Mouse (Mus musculus) liver, postnatal 0 days (tissue): ENCODE data around the gene Khk. TPM values are rescaled to one million over a fixed set of nuclear protein-coding genes. Genes with fewer than 3 reads are reported as not detected.

Experiments used
- ATAC-seq: fragments of 200-750 bp; cut with Nextera tagmentation; 2 replicates; pipeline ENCODE4 v1.8.0; 2017; ENCODE audit warnings: mild to moderate bottlenecking, moderate library complexity
- DNase-seq: peaks from one replicate; pipeline ENCODE4 v3.0.0-alpha.2; 2016
- H3K27ac ChIP-seq: fragments of 300-500 bp; sonication (generic); 2 replicates; pipeline ENCODE4 v1.5.1; 2014; ENCODE audit warnings: antibody characterized with exemption, moderate library complexity, mild to moderate bottlenecking, low read depth
- H3K27me3 ChIP-seq: fragments of 300-500 bp; sonication (generic); 2 replicates; pipeline ENCODE4 v1.6.1; 2014; ENCODE audit warnings: low read length, control low read depth, mixed read lengths; ENCODE audit not compliant: insufficient read depth
- H3K36me3 ChIP-seq: fragments of 300-500 bp; sonication (generic); replicated peaks from 2 replicates; pipeline ENCODE4 v1.6.1; 2014; ENCODE audit warnings: mild to moderate bottlenecking, control low read depth, low read length, moderate library complexity, mixed read lengths; ENCODE audit not compliant: insufficient read depth
- H3K4me1 ChIP-seq: fragments of 300-500 bp; sonication (generic); 2 replicates; pipeline ENCODE4 v1.6.1; 2014; ENCODE audit warnings: antibody characterized with exemption, mild to moderate bottlenecking, control low read depth; ENCODE audit not compliant: insufficient read depth
- H3K4me2 ChIP-seq: fragments of 300-500 bp; sonication (generic); 2 replicates; pipeline ENCODE4 v1.6.1; 2014; ENCODE audit warnings: low read depth, mild to moderate bottlenecking, low read length, moderate library complexity, mixed read lengths
- H3K4me3 ChIP-seq: fragments of 300-500 bp; sonication (generic); 2 replicates; pipeline ENCODE4 v1.5.1; 2014; ENCODE audit warnings: low read depth, low read length
- H3K9ac ChIP-seq: fragments of 300-500 bp; sonication (generic); replicated peaks from 2 replicates; pipeline ENCODE4 v1.6.1; 2014; ENCODE audit warnings: mild to moderate bottlenecking, moderate library complexity
- H3K9me3 ChIP-seq: fragments of 300-500 bp; sonication (generic); 2 replicates; pipeline ENCODE4 v1.6.1; 2016; ENCODE audit warnings: mild to moderate bottlenecking, control low read depth, low read length, mixed read lengths
- CTCF ChIP-seq: sonication (generic); IDR thresholded peaks from 2 replicates; pipeline ENCODE4 v1.5.1; 2016; ENCODE audit warnings: antibody characterized with exemption, low read depth
- EP300 ChIP-seq: IDR thresholded peaks from 2 replicates; pipeline ENCODE4 v1.6.1; 2016; ENCODE audit warnings: antibody characterized with exemption, low read depth, mild to moderate bottlenecking
- WGBS: fragments of 180-500 bp; shearing (Covaris S2); extraction: QIAGEN DNeasy Blood & Tissue Kit; methylation state at CpG from one replicate; pipeline ENCODE4 v1.1.7; 2014; ENCODE audit not compliant: insufficient replicate concordance; 5-methylcytosine and 5-hydroxymethylcytosine counted together
- polyA plus RNA-seq: library from polyadenylated mRNA; unstranded; fragments of >200 nt; fragmentation: Nextera tagmentation; extraction: Ambion mirVana; gene quantifications from 2 replicates; pipeline ENCODE4 v1.2.1, GENCODE M21; 2015

Khk gene
- polyA plus RNA-seq, 1 experiment from 2014 or later: 56.9 TPM

GRCm38 (mm10) chr5:30890375-30890774 is 30.9 kb upstream of the Khk start:
- ATAC-seq (no peak), DNase-seq (no peak)
- H3K9me3 ChIP-seq: no peaks in the 10 kb centered on the region
- H3K9ac ChIP-seq: 0 out of 2 replicates have a peak overlapping the region, but pooled peaks have one; percentile 6
- peaks cover 19% of the 10 kb centered on the region for H3K4me1 ChIP-seq
- no peak overlapping the region for H3K4me3 ChIP-seq
- H3K36me3 ChIP-seq: peaks cover 37% of the 10 kb centered on the region
- no peaks in the 10 kb centered on the region for H3K27me3 ChIP-seq
- TF ChIP-seq EP300 (no peak), CTCF (no peak)
- H3K27ac ChIP-seq: no peak overlapping the region
- 68% methylated on average over 7 of the region's 7 CpGs for WGBS
- peak overlapping the region; percentile 96 for H3K4me2 ChIP-seq

- ATAC-seq: no peak
Observed at GRCm38 (mm10) chr5:30901860-30902259, 19.4 kb upstream of the Khk start.

GRCm38 (mm10) chr5:30907413-30908059 is 13.7 kb upstream of the Khk start, which contains the start of gene Ost4:
Gene Ost4 (minus strand): TSS chr5:30907788.
- peak within 1 kb of the TSS; percentile 93 for H3K27ac ChIP-seq
- H3K4me2 ChIP-seq: peak within 1 kb of the TSS; percentile 99
- TF ChIP-seq CTCF: no peak
- peak; percentile 30; the same call in 1 of the 2 replicates for TF ChIP-seq EP300
- H3K36me3 ChIP-seq: peaks cover 31% of the 10 kb centered on the region
- ATAC-seq (peak; percentile 96), DNase-seq (peak; percentile 98)
- no peaks in the 10 kb centered on the region for H3K9me3 ChIP-seq
- no peaks in the 10 kb centered on the region for H3K27me3 ChIP-seq
- H3K9ac ChIP-seq: peak within 1 kb of the TSS; percentile 75
- peaks cover 62% of the 10 kb centered on the region for H3K4me1 ChIP-seq
- WGBS: under 1% methylated on average over 58 of the region's 58 CpGs
- peak within 1 kb of the TSS; percentile 66 for H3K4me3 ChIP-seq

More at GRCm38 (mm10) chr5:30901860-30902259, 19.4 kb upstream of the Khk start:
- no peak overlapping the region for H3K4me2 ChIP-seq
- no peak overlapping the region for H3K4me3 ChIP-seq
- H3K27ac ChIP-seq: no peak overlapping the region
- TF ChIP-seq EP300 (no peak), CTCF (no peak)
- 83% methylated on average over 5 of the region's 5 CpGs for WGBS
- H3K9me3 ChIP-seq: no peaks in the 10 kb centered on the region
- peaks cover 46% of the 10 kb centered on the region for H3K36me3 ChIP-seq
- no peak for DNase-seq
- no peak overlapping the region for H3K9ac ChIP-seq
- H3K27me3 ChIP-seq: no peaks in the 10 kb centered on the region
- peaks cover 21% of the 10 kb centered on the region for H3K4me1 ChIP-seq

GRCm38 (mm10) chr5:30908426-30909299 is 12.6 kb upstream of the Khk start:
- DNase-seq: no peak
- ATAC-seq: no peak
- Histone ChIP-seq H3K9me3 (no peaks in the 10 kb centered on the region), H3K4me1 (peaks cover 73% of the 10 kb centered on the region), H3K27ac (peak overlapping the region; percentile 93), H3K4me3 (peak overlapping the region; percentile 66), H3K4me2 (peak overlapping the region; percentile 99), H3K36me3 (peaks cover 24% of the 10 kb centered on the region), H3K9ac (peak overlapping the region; percentile 75), H3K27me3 (no peaks in the 10 kb centered on the region)
- 41% methylated on average over 13 of the region's 13 CpGs for WGBS
- TF ChIP-seq EP300 (no peak), CTCF (no peak)

GRCm38 (mm10) chr5:30909300-30909659 is 12.0 kb upstream of the Khk start:
- peaks cover 18% of the 10 kb centered on the region for H3K36me3 ChIP-seq
- peak; percentile 48 for DNase-seq
- no peak for ATAC-seq
- H3K4me1 ChIP-seq: peaks cover 79% of the 10 kb centered on the region
- H3K4me2 ChIP-seq: peak overlapping the region; percentile 99
- no peaks in the 10 kb centered on the region for H3K9me3 ChIP-seq
- H3K4me3 ChIP-seq: no peak overlapping the region
- 33% methylated on average over 7 of the region's 7 CpGs for WGBS
- H3K9ac ChIP-seq: no peak overlapping the region
- H3K27ac ChIP-seq: peak overlapping the region; percentile 93
- no peak for TF ChIP-seq CTCF
- peak; percentile 85 for TF ChIP-seq EP300
- H3K27me3 ChIP-seq: no peaks in the 10 kb centered on the region

GRCm38 (mm10) chr5:30909863-30910262 is 11.4 kb upstream of the Khk start:
- Histone ChIP-seq H3K4me2 (peak overlapping the region; percentile 99), H3K27ac (peak overlapping the region; percentile 93), H3K4me3 (no peak overlapping the region), H3K9ac (no peak overlapping the region), H3K4me1 (peaks cover 85% of the 10 kb centered on the region), H3K9me3 (no peaks in the 10 kb centered on the region), H3K27me3 (no peaks in the 10 kb centered on the region), H3K36me3 (peaks cover 12% of the 10 kb centered on the region)
- 79% methylated on average over 7 of the region's 7 CpGs for WGBS
- ATAC-seq (no peak), DNase-seq (no peak)
- TF ChIP-seq CTCF: no peak
- TF ChIP-seq EP300: no peak
